Mouse (Mus musculus) kidney, adult 2 months (tissue): ENCODE results near the gene Actr6. TPM values are rescaled to one million over a fixed set of nuclear protein-coding genes. Genes with fewer than 3 reads are reported as not detected.

Source experiments
- DNase-seq: peaks from one replicate; pipeline ENCODE4 v3.0.0; 2021
- H3K27ac ChIP-seq: fragments of 200-500 bp; 2 replicates; pipeline ENCODE4 v1.5.1; 2012; ENCODE audit warnings: low read depth, low read length, control low read depth, inconsistent platforms; ENCODE audit not compliant: insufficient read depth
- H3K27me3 ChIP-seq: fragments of 200-500 bp; replicated peaks from 2 replicates; pipeline ENCODE4 v1.6.1; 2012; ENCODE audit warnings: mild to moderate bottlenecking, moderate library complexity, low read length, inconsistent platforms; ENCODE audit not compliant: control insufficient read depth, insufficient read depth
- H3K36me3 ChIP-seq: fragments of 200-500 bp; 2 replicates; pipeline ENCODE4 v1.6.1; 2012; ENCODE audit warnings: mild to moderate bottlenecking, moderate library complexity, low read length, inconsistent platforms; ENCODE audit not compliant: control insufficient read depth, insufficient read depth
- H3K4me1 ChIP-seq: fragments of 200-500 bp; 2 replicates; pipeline ENCODE4 v1.6.1; 2011; ENCODE audit warnings: low read length; ENCODE audit not compliant: control insufficient read depth, insufficient read depth
- H3K4me3 ChIP-seq: fragments of 200-500 bp; 2 replicates; pipeline ENCODE4 v1.5.1; 2011; ENCODE audit warnings: mild to moderate bottlenecking, low read depth, low read length, control low read depth; ENCODE audit not compliant: insufficient read depth
- CTCF ChIP-seq: fragments of 200-500 bp; conservative IDR thresholded peaks from 2 replicates; pipeline ENCODE4 v1.5.1; 2011; ENCODE audit warnings: low read depth, mild to moderate bottlenecking, control low read depth, low read length, moderate library complexity, mixed read lengths; ENCODE audit not compliant: insufficient read depth, insufficient read length
- POLR2A ChIP-seq: fragments of 200-500 bp; IDR thresholded peaks from one replicate; pipeline ENCODE4 v1.6.1; 2011; ENCODE audit warnings: low read depth, low read length, control low read depth
- WGBS: fragments of 180-500 bp; shearing (Covaris S2); methylation state at CpG from one replicate; pipeline ENCODE4 v1.1.7; 2018; 5-methylcytosine and 5-hydroxymethylcytosine counted together
- polyA plus RNA-seq: library from polyadenylated mRNA; depleted of rRNA; stranded (reverse); fragments of >200 nt; gene quantifications from 2 replicates; pipeline ENCODE4 v1.2.3, GENCODE M21; 2012

Gene Actr6
- polyA plus RNA-seq, 1 experiment, result 3.0 TPM

DNA sequence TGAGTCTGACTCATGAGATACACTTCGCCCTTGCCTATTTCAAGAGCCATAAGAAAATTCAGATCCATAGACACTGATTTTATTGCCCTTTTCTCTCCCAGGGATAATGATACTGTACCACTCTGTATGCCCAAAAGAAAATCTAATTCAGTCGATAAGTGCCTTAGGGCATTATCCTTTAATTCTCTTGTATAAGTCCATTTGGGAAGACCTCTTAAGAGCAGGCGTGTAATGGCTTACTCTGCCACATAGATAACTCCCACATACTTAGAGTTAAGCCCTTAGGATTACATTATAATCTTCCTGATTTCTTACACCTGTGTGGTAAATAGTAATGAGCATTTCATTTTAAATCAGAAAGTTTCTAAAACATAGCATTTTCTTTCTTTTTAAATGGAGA is 14.5 kb upstream of the Actr6 start:
- no peaks in the 10 kb centered on the region for H3K27me3 ChIP-seq
- no peaks in the 10 kb centered on the region for H3K36me3 ChIP-seq
- no peak overlapping the region for H3K27ac ChIP-seq
- no peak for TF ChIP-seq CTCF
- no peak for TF ChIP-seq POLR2A
- H3K4me1 ChIP-seq, result peaks cover 12% of the 10 kb centered on the region; the same call in 1 of the 2 replicates
- no peak overlapping the region for H3K4me3 ChIP-seq
- DNase-seq, result no peak
- 88% methylated on average over 3 of the region's 3 CpGs for WGBS

DNA sequence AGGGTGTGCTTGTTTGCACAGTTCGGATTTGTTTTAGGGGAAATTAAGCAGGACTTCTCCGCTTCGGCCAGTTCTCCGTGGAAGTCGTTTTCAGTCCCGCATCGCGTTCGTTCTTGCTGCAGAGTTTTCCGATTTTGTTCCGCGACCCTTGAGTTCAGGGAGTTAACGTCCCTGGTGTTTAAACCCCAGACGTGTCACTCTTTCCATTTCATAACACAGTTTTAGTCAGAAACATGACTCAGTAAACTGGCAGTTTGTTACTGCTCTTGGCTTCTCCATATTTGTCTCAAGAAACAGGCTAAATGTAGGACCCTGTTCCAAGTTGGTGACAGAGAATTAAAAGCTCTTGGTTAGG is 13.5 kb upstream of the Actr6 start:
- H3K36me3 ChIP-seq, result no peaks in the 10 kb centered on the region
- H3K4me1 ChIP-seq, result peaks cover 9% of the 10 kb centered on the region; the same call in 1 of the 2 replicates
- under 1% methylated on average over 14 of the region's 14 CpGs for WGBS
- DNase-seq, result no peak
- TF ChIP-seq CTCF (no peak), POLR2A (no peak)
- H3K27me3 ChIP-seq, result no peaks in the 10 kb centered on the region
- peak overlapping the region; percentile 81 for H3K4me3 ChIP-seq
- H3K27ac ChIP-seq, result peak overlapping the region; percentile 92

DNA sequence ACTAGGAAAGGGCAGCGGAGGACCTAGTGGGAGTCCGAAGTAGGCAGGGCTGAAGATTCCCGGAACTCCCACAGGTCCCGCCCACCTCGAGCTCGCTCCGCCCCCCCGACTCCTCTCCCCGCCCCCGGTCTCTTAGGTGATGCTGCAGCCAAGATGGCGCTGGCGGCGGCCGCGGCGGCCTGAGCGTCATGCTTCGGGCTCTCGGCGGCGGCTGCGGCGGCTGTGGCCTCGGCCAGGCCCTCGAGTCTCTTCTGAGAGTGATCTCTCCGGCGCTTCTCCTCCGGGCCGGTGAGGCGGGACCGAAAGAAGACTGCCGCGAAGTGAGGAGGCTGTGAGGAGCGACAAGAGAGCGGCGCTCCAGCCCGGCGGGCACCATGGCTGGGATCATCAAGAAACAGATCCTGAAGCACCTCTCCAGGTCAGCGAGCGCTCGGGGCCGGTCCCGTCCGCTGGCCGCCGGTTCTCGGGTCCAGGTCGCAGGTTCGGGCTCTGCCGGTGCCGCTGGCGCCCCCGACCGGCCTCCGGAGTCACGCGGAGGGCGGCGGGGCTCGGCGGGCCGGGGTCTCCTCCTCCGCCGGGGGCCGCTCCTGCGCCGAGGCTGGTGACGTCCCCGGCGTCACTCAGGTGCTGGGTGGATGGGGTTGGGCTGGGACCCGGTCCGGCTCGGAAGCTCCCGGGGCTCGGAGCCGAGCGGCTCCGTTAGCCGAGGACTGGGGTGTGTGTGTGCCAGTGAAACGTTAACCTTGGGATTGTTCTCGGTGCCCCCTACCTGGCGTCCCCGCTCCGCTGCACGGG is 13.0 kb upstream of the Actr6 start, which contains the start of gene Uhrf1bp1l:
TSS of gene Uhrf1bp1l (plus strand) at position 121 of the 795 bp plus-strand sequence.
- Histone ChIP-seq H3K27ac (peak within 1 kb of the TSS; percentile 92), H3K4me3 (peak within 1 kb of the TSS; percentile 81), H3K36me3 (no peaks in the 10 kb centered on the region), H3K4me1 (peaks cover 7% of the 10 kb centered on the region; the same call in 1 of the 2 replicates), H3K27me3 (no peaks in the 10 kb centered on the region)
- peak; percentile 94 for DNase-seq
- WGBS, result under 1% methylated on average over 85 of the region's 85 CpGs
- TF ChIP-seq CTCF, result no peak
- TF ChIP-seq POLR2A, result peak; percentile 26

DNA sequence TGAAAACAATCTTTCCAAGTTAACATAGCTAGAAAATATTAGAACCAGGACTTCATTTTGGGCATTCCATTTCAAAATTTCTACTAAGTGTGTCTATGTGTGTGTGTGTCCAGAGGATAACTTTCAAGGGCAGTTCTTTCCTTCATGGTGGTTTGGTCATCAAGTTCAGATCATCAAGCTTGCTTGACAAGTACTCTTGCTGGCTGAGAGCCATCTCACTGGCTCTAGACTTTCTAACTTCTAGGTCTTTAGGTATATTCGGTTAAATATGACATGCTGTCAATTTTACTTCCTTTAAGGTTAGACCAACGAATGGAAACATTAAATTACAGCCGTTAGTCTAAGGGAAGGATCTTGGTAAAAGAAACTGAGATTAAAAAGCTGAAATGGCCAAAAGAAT is 12.2 kb upstream of the Actr6 start:
- peak overlapping the region; percentile 75; the same call in 1 of the 2 replicates for H3K27ac ChIP-seq

DNA sequence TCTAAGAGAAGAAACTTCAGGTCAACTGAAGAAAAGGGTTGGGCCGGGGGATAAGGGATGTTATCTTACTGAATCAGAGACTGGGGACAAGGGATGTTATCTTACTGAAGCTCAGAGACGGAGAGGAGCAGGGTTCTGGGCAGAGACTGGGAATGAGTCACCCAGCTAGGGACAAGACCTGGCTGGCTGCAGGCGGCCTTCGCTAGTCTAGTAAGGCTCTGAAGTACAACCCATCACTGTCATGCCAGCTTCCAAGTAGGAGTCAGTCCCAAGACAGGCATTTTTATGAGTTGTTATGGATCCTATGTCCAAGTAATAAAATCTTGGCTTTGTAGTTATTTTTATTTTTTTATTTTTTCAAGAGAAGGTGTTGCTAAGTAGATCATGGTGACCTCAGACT is 11.2 kb upstream of the Actr6 start:
- TF ChIP-seq POLR2A (no peak), CTCF (no peak)
- Histone ChIP-seq H3K27me3 (no peaks in the 10 kb centered on the region), H3K4me1 (peaks cover 6% of the 10 kb centered on the region; the same call in 1 of the 2 replicates), H3K27ac (no peak overlapping the region), H3K36me3 (no peaks in the 10 kb centered on the region), H3K4me3 (no peak overlapping the region)
- no peak for DNase-seq
- WGBS, result 89% methylated on average over 4 of the region's 4 CpGs

More for the DNA sequence above, 12.2 kb upstream of the Actr6 start:
- Histone ChIP-seq H3K27me3 (no peaks in the 10 kb centered on the region), H3K4me3 (peak overlapping the region; percentile 18; the same call in 1 of the 2 replicates), H3K4me1 (peaks cover 6% of the 10 kb centered on the region; the same call in 1 of the 2 replicates), H3K36me3 (no peaks in the 10 kb centered on the region)
- peak; percentile 26 for DNase-seq
- WGBS, result 15% methylated on average over 3 of the region's 3 CpGs
- no peak for TF ChIP-seq CTCF
- no peak for TF ChIP-seq POLR2A

DNA sequence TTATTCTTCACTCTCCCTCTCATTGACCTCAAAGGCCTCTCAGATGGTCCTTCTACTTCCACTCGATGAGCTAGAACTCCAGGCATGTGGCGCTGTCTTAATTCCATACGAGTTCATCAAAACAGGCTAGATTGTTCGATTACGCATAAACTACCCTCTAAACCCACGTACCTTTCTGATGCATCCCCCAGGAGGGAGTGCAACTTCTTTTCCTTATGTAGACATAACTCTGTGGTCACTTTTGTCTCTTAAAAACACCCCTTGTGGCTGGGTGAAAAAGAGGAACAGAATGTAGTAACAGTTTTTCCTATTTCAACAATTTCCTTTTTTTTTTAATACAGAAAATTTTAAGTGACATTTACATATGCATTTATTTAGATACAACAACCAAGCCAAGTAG is 8.9 kb upstream of the Actr6 start:
- no peak for TF ChIP-seq CTCF
- TF ChIP-seq POLR2A, result no peak
- no peak overlapping the region for H3K27ac ChIP-seq
- H3K36me3 ChIP-seq, result no peaks in the 10 kb centered on the region
- no peak overlapping the region for H3K4me3 ChIP-seq
- H3K4me1 ChIP-seq, result no peaks in the 10 kb centered on the region; the same call in 1 of the 2 replicates
- WGBS, result 78% methylated on average over 6 of the region's 6 CpGs
- H3K27me3 ChIP-seq, result no peaks in the 10 kb centered on the region
- no peak for DNase-seq

DNA sequence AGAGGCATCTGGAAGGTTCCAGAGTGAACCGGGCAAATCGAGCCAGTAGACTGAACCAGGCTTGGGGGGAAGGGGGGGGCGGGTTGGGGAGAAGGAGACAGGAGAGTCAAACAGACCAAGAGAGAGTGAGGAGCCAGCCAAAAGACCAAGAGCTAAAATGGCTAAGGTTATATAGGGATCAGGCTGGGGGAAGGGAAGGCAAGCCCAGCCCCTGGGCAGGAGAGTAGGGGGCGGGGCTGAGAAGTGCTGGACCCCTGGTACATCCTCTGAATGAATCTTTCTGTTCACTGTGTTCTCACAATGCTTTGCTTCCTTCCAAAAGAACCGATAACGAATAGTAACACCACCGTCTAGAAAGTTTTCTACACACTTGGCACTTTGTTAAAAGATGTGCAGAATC is 7.6 kb upstream of the Actr6 start:
- H3K27ac ChIP-seq, result no peak overlapping the region
- 53% methylated on average over 7 of the region's 7 CpGs for WGBS
- no peak for DNase-seq
- H3K36me3 ChIP-seq, result no peaks in the 10 kb centered on the region
- TF ChIP-seq CTCF, result no peak
- no peak for TF ChIP-seq POLR2A
- H3K4me3 ChIP-seq, result no peak overlapping the region
- no peaks in the 10 kb centered on the region for H3K27me3 ChIP-seq
- H3K4me1 ChIP-seq, result no peaks in the 10 kb centered on the region; the same call in 1 of the 2 replicates
